Mouse (Mus musculus) urinary bladder, adult 2 months (tissue): ENCODE results near the gene Urgcp. TPM values are rescaled to one million over a fixed set of nuclear protein-coding genes. Genes with fewer than 3 reads are reported as not detected.

Experiments
- DNase-seq: peaks from one replicate; pipeline ENCODE4 v3.0.0; 2022; ENCODE audit warnings: low spot score
- polyA plus RNA-seq: library from polyadenylated mRNA; depleted of rRNA; stranded (reverse); fragments of >200 nt; gene quantifications from 2 replicates; pipeline ENCODE4 v1.2.3, GENCODE M21; 2012

Gene Urgcp
- polyA plus RNA-seq, 1 experiment: 20.2 TPM

DNA sequence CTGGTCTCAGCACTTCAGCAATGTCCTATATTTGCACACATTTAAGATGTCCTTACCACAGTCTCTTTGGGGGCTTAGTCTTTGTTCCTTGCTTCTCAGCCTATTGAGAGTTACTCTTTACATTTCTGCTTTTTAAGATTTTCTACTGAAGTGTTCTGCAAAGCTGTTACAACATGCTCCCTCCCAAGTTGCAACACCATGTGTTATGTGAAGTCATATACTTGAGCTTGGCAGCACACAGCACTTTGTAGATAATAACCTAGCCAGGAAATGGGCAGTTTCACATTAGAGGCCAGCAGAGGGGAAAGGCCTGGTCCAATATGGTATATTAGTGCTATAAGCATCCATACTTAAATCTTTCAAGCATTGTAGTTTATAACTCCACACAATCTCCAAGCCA lies 23.6 kb upstream of the Urgcp start:
- DNase-seq: no peak

DNA sequence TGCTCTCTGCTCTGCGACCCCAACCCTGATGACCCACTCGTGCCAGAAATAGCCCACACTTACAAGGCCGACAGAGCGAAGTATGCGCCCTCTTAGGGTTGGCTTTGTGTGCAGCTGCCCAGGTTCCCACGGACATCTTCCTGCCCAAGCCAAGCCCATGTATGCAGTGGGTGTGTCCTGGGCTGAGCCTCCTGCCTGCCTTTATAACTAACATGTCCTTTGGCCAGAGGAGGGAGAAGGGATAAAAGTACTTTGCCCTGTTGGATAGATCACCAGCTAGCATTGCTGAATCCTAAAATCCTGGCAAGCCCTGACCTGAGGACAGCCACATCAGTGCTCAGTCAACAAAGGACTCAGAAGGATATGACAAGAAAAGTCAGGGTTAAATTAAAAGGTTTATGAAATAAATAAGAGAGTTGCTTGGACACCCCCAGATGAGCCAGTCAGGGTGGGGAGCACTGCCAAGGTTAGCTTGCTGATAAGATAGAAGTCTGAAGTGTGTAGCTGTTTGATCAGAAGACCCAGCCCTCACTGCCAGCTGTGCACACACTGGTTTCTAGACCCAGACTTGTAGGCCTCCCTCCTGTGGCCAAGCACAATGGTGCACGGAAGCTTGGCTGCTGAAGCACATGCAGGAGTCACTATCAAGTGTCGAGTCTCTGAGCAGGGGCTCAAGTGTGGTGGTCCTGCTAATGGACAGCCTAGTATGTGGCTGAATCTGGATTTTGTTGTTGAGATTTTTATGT lies 20.2 kb upstream of the Urgcp start:
- DNase-seq: no peak

DNA sequence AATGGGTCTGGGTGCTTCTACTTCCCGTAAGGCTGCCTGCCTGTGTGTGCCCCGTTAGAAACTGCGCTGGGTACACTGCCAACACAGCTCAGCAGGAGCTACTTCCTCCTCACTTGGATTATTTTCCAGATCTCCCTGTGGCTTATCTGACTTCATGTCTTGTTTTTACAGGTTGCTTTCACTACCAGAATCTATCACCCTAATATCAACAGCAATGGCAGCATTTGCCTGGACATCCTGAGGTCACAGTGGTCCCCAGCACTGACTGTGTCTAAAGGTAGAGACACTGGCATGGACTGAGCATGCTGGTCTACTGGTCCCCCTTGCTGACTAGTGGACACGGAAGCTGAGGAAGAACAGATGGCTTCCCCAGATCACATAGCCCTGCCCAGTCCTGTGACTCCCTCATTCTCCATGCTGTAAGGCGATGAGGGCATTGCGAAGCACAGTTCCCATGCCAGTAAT lies 17.9 kb upstream of the Urgcp start:
- DNase-seq: no peak

DNA sequence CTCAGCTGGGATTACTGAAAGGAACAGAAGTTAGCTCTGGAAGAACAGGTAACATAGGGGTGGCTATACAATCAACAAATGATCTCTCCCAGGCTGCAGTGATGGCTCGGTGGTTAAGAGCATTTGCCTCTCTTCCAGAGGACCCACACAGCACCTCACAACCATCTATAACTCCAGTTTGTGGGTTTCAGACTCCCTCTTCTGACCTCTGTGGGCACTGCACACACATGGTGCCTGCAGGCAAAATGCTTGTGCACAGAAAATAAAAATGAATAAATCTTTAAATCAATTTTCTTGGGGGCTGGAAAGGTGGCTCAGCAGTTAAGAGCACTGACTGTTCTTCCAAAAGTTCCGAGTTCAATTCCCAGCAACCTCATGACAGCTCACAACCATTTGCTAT lies 16.3 kb upstream of the Urgcp start:
- DNase-seq: no peak

DNA sequence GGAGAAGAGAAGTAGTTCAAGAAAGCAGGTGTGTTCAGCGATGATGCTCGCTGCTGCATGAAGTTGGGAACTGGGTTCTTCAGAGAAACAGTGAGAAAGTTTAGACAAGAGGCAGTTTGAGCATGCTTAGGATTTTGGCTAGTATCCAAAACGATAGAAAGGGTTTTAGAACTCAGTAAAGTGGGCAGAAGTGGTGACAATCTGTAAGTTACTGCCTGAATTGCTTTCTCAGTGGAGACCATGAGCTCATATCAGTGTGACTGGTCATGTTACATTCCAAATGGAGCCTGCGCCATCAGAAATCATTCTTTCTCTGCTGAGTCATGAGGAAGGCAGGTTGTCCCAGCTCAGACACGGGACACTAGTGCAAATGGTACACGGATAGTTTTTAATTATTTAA lies 3.8 kb upstream of the Urgcp start:
- no peak for DNase-seq

DNA sequence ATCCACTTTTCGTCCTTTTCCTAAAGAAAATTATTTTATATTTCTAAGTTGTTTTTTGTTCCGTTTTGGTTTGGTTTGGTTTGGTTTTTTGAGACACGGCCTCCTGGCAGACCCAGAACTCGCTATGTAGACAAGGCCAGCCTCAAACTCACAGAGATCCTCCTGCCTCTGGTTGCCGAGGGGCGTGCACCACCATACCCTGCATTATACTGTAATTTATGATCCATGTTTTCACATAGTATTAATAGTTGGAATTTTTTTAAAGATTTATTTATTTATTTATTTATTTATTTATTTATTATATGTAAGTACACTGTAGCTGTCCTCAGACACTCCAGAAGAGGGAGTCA lies 432 bp upstream of the Urgcp start:
- DNase-seq: no peak

DNA sequence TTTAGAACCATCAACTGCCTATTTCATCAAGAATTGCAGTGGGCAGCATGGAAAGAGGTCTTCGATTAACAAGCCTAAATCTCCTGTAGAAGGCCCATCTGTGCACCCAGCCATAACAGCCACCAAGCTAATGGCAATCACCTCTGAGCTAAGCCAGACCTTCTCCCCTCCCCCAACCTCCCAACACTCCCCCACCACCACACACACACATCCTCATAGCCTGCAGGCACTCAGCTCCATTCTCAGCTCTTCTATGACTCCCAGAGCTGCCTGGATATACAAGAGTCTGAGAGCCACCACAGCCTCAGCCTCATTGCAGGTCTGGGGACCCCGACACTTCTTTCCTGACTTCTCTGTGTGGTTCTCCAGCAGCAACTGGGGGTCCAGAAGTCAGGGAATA lies 8.4 kb downstream of the Urgcp start:
- DNase-seq: no peak

DNA sequence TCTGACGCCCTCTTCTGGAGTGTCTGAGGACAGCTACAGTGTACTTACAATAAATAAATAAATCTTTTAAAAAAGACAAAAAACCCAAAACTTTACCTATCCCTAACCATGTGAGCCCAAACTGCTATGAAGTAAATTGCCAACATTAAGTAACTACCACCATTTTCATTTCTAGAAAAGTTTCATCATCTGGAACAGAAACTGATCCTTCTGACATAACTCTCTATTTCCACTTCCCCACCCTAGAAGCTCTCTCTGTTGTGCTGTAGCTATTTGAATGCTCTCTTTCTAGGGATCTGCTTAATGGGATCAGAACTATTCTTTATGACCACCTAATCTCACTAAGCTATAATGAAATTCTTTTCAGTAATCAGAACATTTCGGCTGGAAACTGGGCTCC lies 17.2 kb downstream of the Urgcp start:
- DNase-seq: no peak

DNA sequence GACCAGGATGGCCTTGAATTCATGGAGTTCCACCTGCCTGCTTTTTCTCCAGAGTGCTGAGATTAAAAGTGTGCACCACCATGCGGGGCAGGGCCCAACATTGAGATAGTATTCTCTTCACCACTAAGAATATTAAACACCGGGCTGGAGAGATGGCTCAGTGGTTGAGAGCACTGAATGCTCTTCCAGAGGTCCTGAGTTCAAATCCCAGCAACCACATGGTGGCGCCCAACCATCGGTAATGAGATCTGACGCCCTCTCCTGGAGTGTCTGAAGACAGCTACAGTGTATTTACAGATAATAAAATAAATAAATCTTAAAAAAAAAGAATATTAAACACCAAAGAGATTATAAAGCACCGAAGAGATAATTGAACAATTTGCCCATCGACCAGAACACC lies 20.1 kb downstream of the Urgcp start:
- no peak for DNase-seq

DNA sequence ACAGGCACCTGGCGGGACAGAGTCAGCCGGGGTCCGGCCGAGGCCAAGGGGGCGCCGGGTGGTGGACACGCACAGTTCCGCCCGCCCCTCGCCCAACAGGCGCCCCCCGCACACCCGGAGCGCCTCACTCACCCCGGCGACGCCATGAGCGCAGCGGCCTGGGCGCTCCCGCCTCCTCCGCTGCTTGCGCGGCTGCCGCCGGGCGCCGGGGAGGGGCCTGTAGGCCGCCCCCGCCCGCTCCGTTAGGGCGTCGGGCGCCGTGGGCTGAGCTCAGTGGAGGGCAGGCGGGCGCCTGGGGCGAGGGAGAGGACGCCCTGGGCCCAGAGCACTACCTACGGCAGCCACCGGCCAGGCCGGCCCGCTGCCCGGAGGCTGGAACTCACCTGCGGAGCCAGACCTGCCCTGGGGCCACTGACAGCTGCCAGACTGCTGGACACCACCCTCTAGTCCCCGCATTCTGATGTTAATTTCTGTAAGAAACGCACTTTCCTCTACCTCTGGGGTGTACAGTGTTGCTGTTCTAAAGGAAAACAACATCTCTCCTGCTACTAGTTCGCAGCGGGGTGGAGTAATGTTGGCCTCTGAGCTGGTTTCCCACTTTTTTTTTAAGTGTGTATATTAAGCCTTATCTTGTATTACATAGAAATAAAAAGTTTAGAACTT lies 21.1 kb downstream of the Urgcp start:
- DNase-seq: peak; percentile 80

DNA sequence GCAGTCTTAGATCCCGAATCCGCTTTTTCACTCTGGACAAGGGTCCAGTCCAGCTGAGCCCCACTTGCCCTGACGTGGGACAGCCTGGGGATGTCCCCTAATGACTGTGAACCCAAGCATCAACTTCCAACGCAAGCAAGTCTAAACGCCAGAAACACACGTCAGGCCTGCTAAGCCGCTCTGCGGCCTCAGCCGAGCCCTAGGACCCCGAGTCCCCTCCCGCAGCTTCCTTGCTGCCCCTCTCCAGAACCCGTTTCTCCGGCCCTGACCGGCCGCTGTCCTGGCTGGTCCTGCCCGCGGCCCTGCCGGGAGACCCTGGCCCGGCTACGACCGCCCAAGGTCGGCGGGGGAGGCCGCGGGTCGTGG lies 21.6 kb downstream of the Urgcp start:
- no peak for DNase-seq

DNA sequence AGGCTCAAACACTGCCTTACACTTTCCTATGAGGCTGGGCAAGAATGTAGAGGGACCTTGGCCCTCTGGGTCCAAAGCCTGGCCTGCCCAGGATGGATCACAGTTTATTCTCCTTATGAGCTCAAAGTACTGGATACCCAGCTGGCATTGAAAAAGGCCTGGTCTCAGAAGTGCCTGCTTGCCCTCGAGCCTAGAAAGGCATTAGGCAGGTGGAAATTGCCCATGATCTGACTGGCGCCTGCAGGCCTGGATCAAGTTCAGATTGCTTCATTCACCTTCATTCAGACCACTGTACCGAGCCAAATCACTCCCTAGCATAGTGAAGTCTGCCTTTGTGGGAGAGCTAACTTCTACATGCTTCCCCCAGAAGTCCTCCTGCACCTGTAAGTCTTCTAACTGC lies 22.3 kb downstream of the Urgcp start:
- DNase-seq: no peak

DNA sequence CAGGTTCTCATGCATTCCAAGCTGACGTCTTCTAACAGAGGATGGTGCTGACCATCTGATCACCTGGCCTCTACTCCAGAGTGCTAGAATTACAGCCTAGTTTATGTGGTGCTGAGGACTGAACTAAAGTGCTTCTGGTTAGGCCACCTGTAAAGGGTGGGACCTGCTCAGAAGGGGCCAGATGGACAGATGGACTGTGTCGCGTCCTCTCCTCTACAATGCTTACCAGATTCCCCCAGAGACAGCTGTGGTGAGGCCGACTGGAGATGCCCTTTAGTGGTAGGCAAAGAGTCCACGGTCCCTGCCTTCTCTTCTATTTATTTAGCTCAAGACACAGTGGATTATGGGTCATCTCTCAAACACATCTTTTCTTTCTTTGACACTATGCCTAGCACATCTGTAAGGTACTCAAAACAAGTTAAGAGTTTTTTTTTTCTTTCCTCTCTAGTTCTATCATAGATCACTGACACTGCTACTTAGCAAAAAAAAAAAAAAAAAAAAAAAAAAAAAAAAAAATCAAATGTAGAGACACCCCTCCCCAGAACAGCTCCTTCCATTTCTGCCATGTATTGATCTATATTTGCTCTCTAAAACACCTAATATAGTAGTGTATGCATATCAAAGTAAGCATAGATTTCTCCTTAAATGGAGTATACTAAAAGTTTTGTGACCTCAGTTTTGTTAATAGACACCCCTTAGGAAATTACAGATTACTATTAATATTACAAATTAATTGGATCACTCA lies 23.1 kb downstream of the Urgcp start:
- no peak for DNase-seq

DNA sequence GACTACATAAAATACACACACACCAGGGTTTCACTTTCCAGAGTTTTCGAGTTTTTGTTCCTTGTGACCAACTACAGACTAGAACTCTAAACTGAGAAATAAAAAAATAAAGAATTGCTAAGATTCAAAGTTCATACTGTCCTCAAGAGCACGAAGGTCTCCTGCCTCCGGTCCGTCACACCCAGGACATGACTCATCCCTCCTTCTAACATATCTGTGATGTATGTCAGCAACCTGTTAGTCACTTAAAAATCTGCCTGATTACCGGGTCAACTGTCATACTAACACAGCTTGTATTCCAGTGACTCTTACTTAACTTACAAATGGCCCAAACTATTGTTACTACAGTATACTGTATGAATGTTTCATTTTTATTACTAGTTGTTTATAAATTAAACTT lies 25.0 kb downstream of the Urgcp start:
- no peak for DNase-seq

DNA sequence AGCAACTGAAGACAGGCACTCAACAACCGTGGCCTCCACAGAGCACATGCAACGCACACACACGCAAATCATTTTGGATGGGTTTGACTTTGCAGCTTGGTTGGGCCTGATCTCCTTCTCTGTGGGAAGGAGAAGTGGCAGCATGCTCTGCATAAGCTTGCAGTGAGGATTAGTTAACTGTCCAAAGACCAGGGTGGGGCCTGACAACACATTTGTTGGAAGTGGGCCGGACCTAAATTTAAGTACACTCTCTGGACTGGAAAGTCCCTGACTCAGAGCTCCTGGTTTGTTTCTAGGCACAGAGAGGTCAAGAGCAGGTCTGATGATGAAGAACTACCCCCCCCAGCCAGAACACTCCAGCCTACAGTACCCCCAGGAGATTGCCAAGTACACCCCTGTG lies 27.9 kb downstream of the Urgcp start:
- no peak for DNase-seq

DNA sequence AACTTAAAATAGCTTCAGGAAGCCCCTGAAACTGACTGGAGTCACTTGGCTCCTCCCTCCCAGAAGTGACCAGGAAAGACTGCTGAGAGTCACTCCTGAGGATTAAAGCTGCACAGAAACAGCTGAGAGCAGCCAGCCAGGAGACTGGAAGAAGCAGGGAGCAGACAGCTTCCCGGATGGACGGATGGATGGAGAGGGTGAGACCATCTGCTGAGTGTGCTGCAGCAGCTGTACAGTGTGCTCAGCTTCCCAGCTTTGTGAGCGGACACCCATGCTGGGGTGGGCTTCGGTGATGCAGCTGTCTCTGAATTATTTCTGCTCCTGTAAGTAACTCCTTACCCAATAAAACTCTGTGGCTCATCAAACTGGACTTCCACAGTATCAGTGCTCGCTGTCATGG lies 29.8 kb downstream of the Urgcp start:
- DNase-seq: no peak

DNA sequence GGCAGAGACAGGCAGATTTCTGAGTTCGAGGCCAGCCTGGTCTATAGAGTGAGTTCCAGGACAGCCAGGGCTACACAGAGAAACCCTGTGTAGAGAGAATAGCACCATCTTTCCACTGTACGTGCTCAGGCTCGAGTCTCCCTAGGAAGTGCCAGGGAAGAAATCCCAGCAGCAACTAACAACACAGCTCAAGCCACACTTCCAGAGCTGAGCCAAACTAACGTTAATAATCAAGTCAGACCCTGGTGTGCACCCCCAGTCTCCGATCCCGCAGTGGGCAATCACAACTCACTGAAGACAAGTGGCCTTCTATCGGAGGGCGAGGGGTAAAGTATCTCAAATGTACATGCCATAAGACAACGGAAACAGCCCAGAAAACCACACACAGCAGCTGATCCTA lies 32.6 kb downstream of the Urgcp start:
- DNase-seq: no peak

DNA sequence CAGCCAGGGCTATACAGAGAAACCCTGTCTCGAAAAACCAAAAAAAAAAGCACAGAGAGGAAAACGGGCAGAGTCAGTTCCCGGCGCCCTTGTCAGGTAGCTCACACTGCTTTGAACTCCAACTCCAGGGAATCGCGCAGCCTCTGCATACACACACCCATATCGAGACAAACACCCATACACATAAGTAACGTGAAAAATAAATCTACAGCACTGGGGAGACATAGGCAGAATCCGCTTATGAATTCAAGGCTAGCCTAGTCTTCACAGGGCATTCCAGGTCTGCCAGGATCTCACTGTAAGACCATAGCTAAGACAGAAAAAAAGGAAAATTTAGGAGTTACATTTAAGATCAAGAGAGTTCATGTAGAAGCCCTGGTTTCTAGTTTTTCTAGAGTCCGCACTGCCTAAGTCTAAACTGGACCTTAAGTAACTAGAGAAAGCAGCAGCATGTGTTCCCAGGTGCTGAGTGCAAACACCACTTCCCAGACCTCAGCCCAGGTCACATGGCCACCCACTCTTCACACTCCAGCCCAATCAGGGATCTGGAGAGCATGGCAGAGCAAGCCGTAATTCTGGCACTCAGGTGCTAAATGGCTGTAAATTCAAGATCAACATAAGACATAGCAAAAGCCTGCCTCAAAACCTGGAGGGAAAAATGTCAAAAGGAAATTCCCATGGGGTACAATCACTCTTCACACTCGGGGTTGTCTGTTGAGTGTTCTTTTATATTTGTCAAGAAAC lies 43.4 kb downstream of the Urgcp start:
- peak; percentile 4 for DNase-seq

DNA sequence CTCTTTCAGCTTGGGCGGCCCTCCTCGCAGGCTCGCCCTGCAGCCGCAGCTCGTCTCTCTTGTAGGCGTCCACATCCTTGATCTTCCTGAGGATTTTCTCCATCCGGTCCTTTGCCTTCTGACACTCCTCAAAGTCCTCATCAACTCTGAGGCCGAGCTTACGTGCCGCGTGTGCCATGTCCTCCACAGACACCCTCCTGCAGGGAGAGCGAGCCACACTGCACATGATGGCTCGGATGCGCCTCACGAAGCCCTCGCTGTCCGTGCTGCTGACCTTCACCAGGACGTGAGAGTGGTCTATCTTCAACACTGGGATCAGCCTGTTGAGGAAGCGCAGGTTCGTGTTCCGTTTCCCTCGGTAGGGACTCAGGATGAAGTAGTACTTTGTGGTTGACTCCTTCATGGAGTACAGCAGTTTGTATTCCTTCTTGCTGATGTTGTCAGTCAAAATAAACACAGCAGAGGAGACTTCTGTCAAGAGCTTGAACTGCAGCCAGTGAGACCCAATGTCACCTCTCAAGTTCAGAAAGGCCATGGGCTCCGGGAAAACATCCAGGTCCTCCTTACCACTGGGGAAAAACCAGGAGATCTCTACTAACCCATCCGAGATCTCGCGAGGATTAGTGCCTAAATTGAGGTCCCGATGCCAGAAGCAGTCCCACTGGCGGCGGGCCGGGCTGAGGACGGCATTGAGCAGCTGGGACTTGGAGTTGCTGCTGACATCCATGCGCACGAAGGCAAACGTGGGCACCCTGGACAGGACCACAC lies 45.1 kb downstream of the Urgcp start:
- DNase-seq: peak; percentile 16

DNA sequence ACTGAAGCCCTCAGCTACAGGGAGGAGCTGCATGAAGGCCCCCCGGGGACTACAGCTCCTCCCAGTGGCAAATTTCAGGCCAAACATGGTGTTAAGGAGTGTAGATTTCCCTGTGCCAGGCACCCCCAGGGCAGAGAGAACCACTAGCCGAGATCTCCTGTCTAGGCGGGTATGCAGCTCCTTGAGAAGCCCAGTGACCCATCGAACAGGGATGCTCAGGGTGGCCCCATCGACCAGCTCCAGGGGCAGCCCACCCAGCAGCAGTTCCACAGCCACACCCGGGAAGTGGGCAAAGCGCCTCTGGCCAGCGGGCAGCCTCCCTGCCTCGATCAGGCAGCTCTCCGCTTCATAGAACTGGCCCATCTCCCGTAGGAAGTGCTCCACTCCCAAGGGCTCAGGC lies 45.9 kb downstream of the Urgcp start:
- no peak for DNase-seq

DNA sequence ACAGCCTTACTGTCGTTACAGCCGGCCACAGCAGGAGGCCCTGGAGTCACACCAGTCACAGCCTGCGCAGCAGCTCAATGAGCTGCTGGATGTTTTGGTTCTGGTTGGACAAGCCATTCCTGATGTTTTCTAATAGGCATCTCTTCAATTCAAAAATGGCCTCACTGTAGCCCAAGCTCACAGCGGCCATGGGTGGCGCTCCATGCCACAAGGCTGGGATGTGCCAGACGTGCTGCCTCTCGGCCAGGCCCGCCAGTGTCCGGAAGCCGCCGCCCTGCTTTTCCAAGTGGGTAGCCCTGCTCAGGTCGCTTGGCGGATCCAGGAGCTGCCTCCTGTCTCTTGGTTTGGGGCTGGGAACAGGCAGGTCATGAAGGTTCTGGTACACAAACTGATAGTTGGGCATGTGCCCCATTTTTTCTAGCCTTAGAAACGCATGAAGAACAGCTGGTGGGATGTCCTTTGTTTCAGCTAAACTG lies 46.5 kb downstream of the Urgcp start, which contains the start of gene Mrps24:
Mrps24 (minus strand) TSS at position 51 of the 476 bp plus-strand sequence.
- DNase-seq: no peak
